Mouse (Mus musculus) fat pad, adult 2 months (tissue): ENCODE data around the gene Lrr1.
"Not testable (repeated sequence)": the region's sequence is repeated elsewhere in the genome, so short reads cannot be mapped to it uniquely, and the experiment has no call there.

Source experiments
- DNase-seq: peaks from one replicate; pipeline ENCODE4 v3.0.0-alpha.2; 2011; ENCODE audit warnings: low read depth, low spot score; ENCODE audit errors: extremely low read depth

Gene Lrr1

DNA sequence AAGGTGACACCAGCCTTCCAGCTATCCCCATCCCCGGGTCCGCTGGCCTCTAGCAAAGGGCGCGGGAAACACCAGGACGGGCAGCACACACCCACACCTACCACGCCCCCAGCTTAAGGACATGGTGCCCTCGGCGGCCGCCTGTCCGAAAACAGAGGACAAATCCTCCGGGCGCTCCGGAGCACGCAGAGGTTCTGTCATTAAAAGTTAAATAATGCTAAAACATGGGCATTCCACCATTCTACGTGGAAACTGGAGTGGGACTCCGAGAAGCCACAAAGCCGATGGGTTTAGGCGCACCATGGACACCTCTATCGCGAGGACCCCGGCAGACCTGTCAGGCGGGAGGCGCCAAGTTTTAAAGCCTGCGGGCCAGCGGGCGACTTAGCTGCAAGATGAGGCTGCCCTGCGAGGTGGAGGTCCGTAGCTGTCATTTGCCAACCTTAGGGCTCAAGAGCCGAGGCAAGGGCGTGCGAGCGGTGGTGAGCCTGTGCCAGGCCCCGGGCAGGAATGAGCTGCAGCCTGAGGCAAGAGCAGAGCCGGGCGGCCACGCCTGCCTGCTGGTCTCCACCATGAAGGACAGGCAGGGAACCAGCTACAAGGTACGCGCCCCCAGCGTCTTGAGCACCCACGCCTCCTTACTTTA lies at the start of gene Lrr1:
TSS of gene Lrr1 (plus strand) at position 354 of the 646 bp plus-strand sequence.
- no peak for DNase-seq

DNA sequence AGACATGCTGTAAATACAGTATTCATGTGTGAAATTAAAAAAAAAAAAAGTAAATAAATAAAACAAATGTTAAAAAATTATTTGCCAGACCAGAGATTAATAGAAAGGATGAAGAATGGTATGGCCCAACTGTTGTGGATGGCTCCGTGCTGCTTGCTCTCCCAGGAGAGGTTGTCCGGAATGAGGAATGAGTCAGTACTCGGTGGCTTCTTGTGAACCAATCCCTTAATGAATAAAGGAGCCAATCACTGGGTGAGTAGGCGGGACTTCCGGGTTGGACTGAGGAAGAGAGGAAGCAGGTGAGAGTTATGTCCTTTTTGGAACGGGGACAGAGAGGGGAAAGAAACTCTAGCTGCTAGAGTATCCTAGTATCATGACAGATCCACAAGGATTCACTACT lies 48.7 kb upstream of the Lrr1 start:
- no peak for DNase-seq

DNA sequence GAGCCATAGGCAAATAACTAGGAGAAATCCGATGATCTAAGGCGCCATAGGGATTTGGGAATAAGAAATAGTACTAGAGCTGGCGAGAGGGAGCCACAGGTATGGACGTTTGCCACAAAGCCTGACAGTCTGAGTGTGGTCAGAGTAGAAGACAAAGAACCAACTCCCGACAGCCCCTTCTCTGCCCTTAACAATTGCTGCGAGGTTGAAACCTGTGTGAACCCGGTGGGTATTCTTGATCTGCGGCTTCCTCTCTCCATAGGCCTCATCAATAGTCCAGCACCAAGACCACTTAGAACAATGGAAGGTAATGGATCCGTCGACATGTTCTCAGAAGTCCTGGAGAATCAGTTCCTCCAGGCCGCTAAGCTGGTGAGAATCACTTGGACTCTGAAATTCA lies 45.8 kb upstream of the Lrr1 start:
- DNase-seq, result no peak

DNA sequence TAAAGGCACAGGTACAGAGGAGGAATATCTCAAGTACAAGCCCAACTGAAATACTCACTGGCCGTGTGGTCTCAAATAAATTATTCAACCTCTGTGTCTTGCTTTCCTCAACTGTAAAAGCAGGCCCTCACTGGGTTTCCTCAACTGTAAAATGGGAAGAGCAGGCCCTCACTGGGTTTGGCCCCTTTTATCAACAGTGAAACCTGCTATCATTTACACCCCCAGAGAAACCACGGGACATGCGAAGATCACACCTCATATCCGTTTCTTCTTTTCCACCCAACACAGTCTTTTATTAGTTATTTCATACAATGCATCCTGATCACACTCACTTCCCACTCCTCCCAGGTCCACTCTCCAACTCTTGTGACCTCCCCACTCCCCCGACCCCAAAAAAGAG lies 43.5 kb upstream of the Lrr1 start:
- DNase-seq, result no peak

GRCm38 (mm10) chr12:69127170-69127569 lies 41.4 kb upstream of the Lrr1 start:
- DNase-seq, result no peak

GRCm38 (mm10) chr12:69127626-69128025 lies 41.0 kb upstream of the Lrr1 start:
- DNase-seq, result no peak

DNA sequence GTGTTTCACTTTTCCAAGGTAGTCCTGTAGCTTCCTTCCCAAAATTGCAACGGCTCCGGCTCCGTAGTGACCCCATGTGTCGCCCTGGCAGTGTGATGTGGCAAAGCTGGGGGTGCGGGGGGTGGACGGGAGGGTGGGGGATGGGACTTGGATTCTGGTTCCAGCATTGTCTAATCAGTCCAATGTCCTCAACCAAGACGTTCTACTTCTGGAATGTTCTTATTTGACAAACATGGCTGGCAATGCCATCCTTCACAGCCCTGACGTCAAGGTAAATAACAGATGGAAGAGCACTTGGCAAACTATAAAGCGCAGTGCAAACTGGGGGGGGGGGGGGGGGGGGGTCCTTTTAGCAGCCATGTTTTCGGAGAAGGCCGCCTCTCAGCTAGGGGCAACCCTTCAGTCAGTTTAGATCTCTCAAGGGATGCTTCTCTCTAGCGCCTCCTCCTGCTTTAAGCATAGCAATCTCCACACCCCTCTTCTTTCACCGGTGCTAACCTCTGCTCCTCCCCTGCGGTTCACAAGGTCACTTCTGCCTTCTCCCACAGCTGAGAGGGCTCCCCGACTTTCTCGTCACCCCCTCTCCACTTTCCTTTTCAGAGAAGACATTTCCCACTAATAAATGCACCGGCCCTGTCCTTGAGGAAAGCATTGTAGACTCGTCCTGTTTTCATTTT lies 38.8 kb upstream of the Lrr1 start:
- DNase-seq, result no peak

DNA sequence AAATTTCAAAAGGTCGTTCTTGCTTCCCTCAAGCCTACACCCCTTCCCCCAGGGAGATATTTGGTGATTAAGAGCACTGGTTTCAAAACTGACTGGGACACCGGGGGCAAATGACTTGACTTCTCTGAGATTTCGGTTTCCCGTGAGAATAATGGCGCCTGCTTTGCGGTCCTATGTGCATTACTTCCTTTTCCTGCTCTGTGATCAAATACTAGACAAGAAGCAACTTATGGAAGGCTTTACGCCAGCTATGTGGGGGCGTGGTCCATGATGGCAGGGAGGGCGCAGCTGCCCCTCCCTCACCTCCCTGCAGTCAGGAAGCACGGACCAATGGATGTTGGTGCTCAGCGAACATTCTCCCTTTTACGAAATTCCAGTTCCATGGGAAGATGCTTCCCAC lies 38.1 kb upstream of the Lrr1 start:
- DNase-seq, result no peak

GRCm38 (mm10) chr12:69131267-69131666 lies 37.3 kb upstream of the Lrr1 start:
- no peak for DNase-seq

- DNase-seq, result no peak
These were observed 36.6 kb upstream of the Lrr1 start for GRCm38 (mm10) chr12:69131981-69132380.

- no peak for DNase-seq
These were observed 29.4 kb upstream of the Lrr1 start for GRCm38 (mm10) chr12:69139201-69139600.

- DNase-seq, result no peak
These were observed 28.8 kb upstream of the Lrr1 start for GRCm38 (mm10) chr12:69139841-69140240.

DNA sequence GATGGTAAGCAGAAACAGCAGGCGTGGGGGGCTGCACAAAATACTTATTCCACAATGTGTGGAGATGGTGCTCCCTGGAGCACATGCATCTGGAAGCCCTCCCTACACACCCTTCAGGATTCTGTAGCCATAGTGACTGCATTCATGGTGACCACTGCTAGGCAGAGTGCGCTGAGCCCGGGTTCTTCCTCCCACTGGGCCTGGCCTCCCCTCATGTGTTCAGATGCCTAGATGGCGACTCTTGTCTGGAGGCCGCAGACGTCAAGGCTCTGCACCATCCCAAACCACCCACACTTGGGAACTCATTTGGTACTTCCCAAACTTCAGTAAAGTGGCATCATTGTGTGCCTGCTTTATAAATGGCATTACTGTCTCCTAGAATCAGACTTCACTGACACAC lies 25.2 kb upstream of the Lrr1 start:
- no peak for DNase-seq

DNA sequence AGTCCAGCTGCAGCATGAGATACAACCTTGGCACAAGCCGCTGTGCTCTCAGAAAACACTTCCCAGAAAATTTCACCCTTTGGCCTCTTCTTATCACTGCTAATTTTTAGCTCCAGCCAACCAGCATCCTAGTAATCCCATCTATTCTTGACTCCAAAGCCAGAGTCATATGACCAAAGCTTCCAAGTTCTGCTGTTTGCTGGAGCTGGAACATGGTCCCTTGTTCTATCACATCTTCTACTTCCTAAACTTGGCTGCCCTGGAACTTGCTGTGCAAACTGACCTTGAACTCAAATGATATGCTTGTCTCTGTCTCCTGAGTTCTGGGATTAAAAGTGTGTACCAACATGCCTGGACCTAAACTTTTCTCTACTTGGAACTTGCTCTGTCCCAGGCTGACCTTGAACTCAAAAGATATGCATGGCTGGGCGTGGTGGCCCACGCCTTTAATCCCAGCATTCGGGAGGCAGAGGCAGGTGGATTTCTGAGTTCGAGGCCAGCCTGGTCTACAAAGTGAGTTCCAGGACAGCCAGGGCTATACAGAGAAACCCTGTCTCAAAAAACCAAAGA lies 21.4 kb upstream of the Lrr1 start:
- DNase-seq, result no peak

DNA sequence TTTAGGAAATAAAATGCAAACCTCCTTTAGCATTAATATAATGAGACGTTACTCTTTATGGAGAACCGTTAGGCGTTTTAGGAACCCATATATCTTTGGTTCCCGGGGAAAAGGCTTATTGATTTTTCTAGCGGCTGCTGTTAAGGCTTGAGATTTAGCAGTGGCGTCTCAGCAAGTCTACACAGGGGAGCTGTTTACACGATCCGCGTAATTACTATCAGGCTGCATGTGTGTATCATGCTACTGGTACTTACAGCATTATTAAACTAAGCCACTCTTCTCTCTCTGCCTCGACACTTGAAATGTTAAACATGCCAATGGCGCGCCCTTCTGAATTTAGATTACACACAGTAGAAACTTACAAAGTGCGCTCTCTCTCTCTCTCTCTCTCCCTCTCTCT lies 18.6 kb upstream of the Lrr1 start:
- no peak for DNase-seq

- DNase-seq, result no peak
These were observed 12.7 kb upstream of the Lrr1 start for GRCm38 (mm10) chr12:69155923-69156322.

DNA sequence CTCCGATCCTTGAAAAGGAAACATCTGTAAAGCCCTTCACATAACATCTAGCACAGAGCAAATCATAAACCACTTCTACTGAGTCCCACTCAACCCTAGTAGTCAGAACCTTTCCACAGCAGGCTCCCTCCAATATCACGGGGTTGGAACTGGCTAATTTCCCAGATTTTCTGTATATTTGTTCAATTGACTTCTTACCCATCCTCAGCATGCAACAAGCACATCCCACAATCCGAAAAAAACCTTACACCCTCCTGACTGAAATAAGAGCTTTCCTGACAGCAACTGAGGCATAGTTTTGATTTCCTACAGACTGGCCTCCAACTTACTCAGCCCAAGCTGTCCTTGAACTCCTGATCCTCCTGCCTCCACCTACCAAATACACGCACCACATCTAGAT lies 12.2 kb upstream of the Lrr1 start:
- DNase-seq, result no peak

DNA sequence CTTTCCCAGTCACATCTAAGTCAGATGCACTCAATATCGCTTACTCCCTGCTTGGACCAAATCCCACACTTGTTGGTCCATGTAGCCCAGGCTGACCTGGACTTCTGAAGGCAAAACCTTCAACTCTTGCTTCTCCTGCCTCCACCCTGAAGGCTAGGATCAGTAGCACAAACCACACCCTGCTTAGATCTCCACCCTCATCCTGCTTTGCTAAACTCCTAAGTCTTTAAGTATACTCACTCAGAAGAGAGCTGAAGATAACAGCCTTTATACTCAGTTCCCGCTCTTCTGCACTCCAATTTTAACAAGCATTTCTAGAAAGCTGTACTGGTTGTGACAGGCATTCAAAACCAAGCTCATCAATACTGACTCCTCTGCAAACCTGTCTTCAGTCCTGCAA lies 11.5 kb upstream of the Lrr1 start:
- DNase-seq, result no peak

DNA sequence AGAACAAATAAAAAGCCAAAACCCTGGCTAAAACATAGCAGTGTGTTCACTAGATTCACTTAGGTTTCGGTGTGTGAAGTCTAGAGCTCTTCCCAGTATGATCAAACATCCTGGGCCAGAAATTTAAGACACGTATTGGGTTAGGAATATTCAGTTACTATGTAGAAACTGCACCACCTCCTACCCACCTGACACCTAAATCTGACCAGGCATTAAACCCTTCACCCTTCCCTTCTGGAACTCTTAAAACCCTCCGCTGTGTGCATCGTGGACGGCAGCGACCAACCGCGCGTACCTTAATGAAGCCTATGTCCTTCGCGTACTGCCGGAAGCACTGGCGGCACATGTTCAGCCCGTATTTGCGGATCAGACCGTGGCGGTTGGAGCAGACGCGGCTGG lies 10.2 kb upstream of the Lrr1 start:
- no peak for DNase-seq

DNA sequence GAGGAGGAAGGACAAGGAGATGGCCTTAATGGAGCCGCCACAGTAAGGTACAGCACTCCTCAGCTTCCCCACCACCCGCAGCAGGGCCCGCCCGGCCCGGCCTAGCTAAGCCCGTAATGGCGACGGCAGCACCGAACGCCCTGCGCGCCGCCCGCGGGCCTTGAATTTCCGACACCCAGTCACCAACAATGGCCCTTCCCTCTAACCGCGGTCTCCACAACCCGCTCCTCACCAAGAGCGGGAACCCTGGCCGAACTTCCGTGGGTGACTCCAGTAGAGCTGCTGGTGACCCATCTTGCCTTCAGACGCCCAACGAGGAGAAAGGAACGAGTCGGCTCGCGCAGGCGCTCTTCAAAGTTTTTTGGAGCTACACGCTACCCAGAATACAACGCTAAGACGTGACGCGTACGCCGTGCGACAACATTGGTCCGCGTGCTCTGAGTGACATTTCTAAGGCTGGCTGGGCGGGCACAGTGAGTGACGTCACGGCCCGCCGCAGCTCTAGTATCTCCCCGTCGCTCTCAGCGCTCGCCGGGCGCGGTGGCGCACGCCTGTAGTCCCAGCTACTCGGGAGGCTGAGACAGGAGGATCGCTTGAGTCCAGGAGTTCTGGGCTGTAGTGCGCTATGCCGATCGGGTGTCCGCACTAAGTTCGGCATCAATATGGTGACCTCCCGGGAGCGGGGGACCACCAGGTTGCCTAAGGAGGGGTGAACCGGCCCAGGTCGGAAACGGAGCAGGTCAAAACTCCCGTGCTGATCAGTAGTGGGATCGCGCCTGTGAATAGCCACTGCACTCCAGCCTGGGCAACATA lies 9.6 kb upstream of the Lrr1 start, which contains the start of gene Rps29:
TSS of gene Rps29 (minus strand) at position 422 of the 813 bp plus-strand sequence.
- peak; percentile 87 for DNase-seq

DNA sequence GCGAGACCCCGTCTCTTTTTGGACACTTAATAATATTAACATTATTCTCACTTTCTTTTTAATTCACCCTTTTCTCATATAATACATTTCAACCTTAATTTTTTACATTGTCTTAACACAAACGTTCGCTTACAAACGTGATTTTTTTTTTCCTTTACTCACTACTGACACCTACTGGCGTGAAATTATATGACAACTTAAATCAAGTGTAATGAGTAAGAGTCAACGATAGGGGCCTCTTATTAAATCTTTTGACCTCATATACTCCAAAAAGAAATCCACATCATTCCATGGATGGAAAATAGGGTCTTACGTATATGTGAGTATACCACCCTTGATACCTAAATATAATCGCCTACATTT lies 9.1 kb upstream of the Lrr1 start:
- DNase-seq, result no peak

- DNase-seq, result not testable (repeated sequence)
These were observed 7.9 kb upstream of the Lrr1 start for GRCm38 (mm10) chr12:69160677-69161076.
